Mouse (Mus musculus) monocyte, adult 2 months (primary cell): ENCODE measurements around the gene Msgn1.
A peak's percentile ranks its signal among the peaks of the same experiment; 100 is the strongest.

Source experiments
- DNase-seq, 2 experiments: peaks; one replicate each; pipeline ENCODE4 v3.0.0; 2022; ENCODE audit warnings: low spot score in 2 of 2, low read depth in 1 of 2

Msgn1 gene

GRCm38 (mm10) chr12:11200711-11201110 lies 8.1 kb downstream of the Msgn1 start:
- no peak for DNase-seq

GRCm38 (mm10) chr12:11198551-11198950 lies 10.2 kb downstream of the Msgn1 start:
- no peak for DNase-seq

- no peak for DNase-seq
Measured at GRCm38 (mm10) chr12:11198026-11198425, 10.7 kb downstream of the Msgn1 start.

- DNase-seq = no peak
Measured at GRCm38 (mm10) chr12:11196830-11197229, 11.9 kb downstream of the Msgn1 start.

DNA sequence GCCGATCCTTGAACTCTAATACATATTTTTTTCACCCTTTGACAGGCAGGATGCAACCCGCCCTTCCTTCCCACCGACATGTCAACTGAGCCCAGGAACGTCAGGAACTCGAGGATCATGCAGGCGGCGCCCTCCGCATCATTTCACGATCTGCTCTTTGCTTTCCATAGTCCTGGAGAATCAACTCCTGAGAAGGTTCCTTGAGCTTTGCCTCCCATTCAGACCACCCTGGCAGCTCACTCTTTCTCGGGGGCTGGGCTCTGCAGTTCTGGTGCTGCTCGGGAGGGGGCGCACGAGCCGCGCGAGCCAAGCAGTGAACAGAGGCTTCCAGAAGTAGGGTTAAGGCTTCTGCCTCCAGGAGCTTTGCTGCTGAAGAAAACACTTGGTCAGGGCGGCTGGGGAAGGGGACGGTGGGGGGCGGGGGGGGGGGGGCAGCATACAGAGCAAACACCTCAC lies 12.6 kb downstream of the Msgn1 start:
- peak in 1 of 2 experiments; percentile 61 for DNase-seq

DNA sequence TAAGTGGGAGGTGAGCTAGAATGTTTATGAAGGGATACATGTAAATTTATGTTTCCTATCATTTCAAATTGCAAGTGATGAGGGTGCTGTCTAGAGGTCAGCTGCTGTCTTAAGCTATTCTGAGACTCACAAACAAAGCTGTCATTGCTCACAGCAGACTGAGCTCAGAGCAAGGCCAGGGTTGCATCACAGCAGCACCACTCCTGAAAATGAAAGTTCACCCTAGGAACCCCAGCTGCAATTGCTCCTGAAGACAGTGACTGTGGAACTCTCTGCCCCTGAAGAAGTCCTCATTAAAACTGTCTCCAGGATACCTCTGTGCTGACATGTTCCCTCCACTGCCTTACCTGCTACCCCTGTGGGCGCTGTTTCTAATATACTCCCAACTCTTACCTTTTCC lies 13.7 kb downstream of the Msgn1 start:
- no peak for DNase-seq

- DNase-seq = peak; percentile 6 to 45
Measured at GRCm38 (mm10) chr12:11178486-11179154, 30.2 kb downstream of the Msgn1 start.

- no peak for DNase-seq
Measured at GRCm38 (mm10) chr12:11177408-11178394, 31.1 kb downstream of the Msgn1 start.

DNA sequence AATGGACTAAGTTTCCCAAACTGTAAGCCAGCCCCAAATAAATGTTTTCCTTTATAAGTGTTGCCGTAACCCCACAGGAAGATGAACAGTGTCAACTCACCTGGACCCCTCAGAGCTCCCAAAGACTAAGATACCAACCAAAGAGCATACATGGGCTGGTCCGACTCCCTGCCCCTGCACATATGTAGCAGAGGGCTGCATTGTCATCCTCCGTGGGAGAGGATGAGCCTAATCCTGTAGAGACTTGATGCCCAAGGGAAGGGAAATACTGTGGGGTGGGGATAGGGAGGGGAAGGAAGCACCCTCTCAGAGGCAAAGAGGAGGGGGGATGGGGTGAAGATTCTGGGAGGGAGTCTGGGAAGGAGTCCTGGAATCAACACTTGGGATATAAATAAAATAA lies 50.1 kb downstream of the Msgn1 start:
- DNase-seq = no peak
